Mouse (Mus musculus): Measurements from ENCODE around the gene Slco2b1. TPM values are rescaled to one million over a fixed set of nuclear protein-coding genes. Genes with fewer than 3 reads are reported as not detected.
"Not testable (repeated sequence)": the region's sequence is repeated elsewhere in the genome, so short reads cannot be mapped to it uniquely, and the experiment has no call there.

Gene Slco2b1
- total RNA-seq (2021) = 10 to 100 TPM; 17.6 to 18.0 TPM
- long read RNA-seq, experiment 1, full-length matches to known transcripts = 5 of 9 reads
- long read RNA-seq, experiment 1, partial matches to known transcripts = 0 of 9 reads
- long read RNA-seq, experiment 1, other reads (novel, unspliced or antisense) = 4 of 9 reads
- long read RNA-seq, experiment 2, full-length matches to known transcripts = 11 of 15 reads
- long read RNA-seq, experiment 2, partial matches to known transcripts = 1 of 15 reads
- long read RNA-seq, experiment 2, other reads (novel, unspliced or antisense) = 3 of 15 reads

DNA sequence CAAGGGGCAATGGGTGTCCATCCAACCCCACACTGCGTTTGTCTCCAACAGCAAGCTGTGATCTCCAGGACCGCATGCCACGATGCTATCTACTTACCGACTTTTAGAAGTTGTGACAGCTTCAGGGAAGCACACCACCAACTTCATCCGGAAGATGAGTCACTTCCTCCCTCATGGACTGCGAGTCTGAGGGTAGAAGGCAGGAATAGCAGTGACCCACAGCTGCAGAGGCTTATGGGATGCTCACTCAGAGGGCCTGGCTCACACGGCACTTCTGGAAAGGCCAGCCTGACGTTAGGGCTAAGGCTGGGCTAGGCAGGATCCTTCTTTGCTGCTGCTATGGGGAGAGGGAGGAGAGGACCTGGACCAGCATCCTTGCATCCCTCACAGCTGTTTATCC lies at the start of gene Slco2b1:
TSS of gene Slco2b1 (minus strand) at position 175 of the 400 bp plus-strand sequence.
- no peak for DNase-seq (ENCODE audit: low spot score in 2 of 2)

GRCm38 (mm10) chr7:99739276-99739675 lies 28.1 kb upstream of the Slco2b1 start:
- DNase-seq (ENCODE audit: low spot score in 2 of 2) = peak; percentile 6 to 14

GRCm38 (mm10) chr7:99735491-99735890 lies 24.4 kb upstream of the Slco2b1 start:
- not testable (repeated sequence) for DNase-seq (ENCODE audit: low spot score in 2 of 2)

DNA sequence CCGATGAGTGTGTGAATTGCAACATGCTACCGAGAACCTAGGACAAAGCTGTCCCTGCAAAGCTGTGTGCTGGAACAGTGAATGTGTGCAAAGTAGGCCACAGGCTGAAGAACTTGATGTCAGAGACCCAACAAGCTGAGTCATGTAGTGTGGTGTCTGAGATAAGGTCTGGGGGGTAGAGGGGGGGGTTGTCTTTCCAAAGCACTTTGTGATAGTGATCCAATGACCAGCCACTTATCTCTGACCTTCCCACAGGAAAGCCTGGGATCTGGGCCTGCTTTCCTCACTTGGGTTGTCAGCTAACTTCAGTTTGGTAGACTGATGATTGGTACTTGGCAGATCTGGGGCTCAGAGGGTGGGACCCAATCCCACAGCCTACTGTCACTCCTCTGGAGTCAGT lies 23.5 kb upstream of the Slco2b1 start:
- DNase-seq (ENCODE audit: low spot score in 2 of 2) = no peak

DNA sequence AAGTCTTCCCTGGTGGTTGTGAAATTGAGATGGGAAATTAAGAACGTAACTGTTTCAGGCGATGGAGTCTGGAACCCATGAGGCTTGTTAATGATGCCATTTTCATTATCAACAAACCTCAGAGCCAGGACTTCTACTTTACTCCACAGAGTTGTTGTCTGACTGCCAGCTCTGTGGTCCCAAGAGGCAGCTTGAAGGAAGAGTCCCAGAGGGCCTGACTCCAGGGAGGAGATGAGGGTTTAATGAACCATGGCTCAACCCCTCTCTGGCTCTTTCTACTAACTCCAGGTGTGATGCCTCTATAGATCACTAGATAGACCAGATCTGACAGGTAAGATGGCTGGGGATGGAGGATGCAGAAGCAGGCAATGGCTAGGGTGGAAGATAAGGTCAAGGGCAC lies 18.8 kb upstream of the Slco2b1 start, which contains the start of gene Olfr520:
TSS of gene Olfr520 (plus strand) at position 301 of the 400 bp plus-strand sequence.
- DNase-seq (ENCODE audit: low spot score in 2 of 2) = no peak

GRCm38 (mm10) chr7:99716536-99716935 lies 5.4 kb upstream of the Slco2b1 start:
- no peak for DNase-seq (ENCODE audit: low spot score in 2 of 2)

DNA sequence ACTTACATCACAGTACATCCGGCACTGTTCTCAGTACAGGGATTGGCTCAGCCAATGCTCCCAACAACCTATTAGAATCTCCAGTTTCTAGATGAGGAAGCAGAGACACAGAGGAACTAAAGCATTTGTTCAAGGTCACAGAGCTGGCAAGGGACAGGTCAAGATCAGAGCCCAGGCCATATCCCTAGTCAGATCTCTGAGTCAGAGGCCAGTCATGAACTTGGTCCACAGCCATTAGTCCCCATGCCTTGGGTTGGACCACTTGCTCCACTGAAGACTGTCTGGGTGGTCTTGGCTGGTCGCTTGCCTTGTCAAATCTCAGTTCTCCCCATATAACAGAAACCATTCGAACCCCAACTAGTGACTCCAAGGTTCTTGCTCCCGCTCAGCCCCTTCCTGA lies 1.3 kb upstream of the Slco2b1 start:
- DNase-seq (ENCODE audit: low spot score in 2 of 2) = no peak

GRCm38 (mm10) chr7:99710476-99710875 lies 664 bp downstream of the Slco2b1 start:
- peak; percentile 43 to 57 for DNase-seq (ENCODE audit: low spot score in 2 of 2)

DNA sequence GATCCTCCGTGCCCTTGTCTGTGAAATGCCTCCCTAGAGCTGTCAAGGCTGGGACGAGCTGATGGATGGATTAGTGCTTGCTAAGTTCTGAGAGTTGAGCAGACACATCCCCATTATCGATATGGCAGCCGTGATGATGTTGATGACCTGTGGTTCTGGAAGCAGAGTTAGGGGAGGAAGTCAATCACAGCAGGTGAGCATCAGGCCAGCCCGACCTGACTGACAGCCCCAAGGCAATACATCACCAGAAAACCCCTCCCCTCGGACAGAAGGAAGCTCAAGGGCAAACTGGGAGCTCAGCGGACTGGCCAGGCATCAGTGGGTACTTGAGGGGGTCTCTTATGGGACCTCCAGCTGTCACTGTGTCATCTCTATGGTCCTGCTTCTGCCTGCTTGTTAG lies 1.1 kb downstream of the Slco2b1 start:
- no peak for DNase-seq (ENCODE audit: low spot score in 2 of 2)

DNA sequence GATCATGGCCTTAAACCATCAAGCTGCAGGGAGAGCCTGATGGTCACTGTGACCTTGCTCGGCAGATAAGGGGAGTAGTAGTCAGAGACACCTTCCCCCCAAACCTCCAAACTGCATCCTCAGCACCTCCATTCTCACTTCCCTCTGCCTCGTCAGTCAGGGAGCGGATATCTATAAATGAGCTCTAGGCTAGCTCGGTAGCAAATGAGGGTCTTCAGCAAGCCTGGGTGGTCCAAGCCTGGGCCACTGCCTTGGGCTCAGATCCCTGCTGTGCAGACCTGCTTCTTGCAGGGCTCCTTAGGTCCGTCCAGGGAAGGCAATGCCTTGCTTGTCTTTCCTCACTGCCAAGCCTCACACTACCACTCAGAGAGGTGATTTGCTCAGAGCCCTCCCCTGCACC lies 2.4 kb downstream of the Slco2b1 start:
- DNase-seq (ENCODE audit: low spot score in 2 of 2) = no peak

DNA sequence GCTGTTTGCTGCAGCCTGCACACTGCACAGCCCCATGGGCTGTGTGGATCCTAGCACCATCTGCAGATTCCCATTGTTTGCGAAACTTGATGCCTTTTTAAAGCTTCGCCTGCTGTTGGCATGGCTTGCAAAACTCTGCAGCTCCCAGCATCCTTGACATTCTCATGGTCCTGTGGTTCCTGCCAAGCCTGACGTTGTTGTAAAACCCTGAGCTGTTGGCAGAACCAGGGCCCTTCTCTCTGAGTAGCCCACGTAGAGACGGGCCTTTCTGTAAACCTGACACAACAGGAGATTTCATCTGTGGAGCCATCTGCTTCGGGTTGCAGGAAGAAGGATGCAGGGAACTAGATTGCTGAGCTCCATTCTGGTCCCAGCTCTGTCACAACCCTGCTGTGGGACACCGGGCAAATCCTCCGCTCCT lies 2.8 kb downstream of the Slco2b1 start:
- DNase-seq (ENCODE audit: low spot score in 2 of 2) = peak; percentile 41 to 75

GRCm38 (mm10) chr7:99707671-99708070 lies 3.5 kb downstream of the Slco2b1 start:
- no peak for DNase-seq (ENCODE audit: low spot score in 2 of 2)

- DNase-seq (ENCODE audit: low spot score in 2 of 2) = no peak
Measured at GRCm38 (mm10) chr7:99707038-99707595, 4.0 kb downstream of the Slco2b1 start.

GRCm38 (mm10) chr7:99706341-99707037 lies 4.7 kb downstream of the Slco2b1 start:
- no peak for DNase-seq (ENCODE audit: low spot score in 2 of 2)

GRCm38 (mm10) chr7:99704736-99705519 lies 6.2 kb downstream of the Slco2b1 start:
- no peak for DNase-seq (ENCODE audit: low spot score in 2 of 2)

GRCm38 (mm10) chr7:99702201-99702600 lies 8.9 kb downstream of the Slco2b1 start:
- no peak for DNase-seq (ENCODE audit: low spot score in 2 of 2)

DNA sequence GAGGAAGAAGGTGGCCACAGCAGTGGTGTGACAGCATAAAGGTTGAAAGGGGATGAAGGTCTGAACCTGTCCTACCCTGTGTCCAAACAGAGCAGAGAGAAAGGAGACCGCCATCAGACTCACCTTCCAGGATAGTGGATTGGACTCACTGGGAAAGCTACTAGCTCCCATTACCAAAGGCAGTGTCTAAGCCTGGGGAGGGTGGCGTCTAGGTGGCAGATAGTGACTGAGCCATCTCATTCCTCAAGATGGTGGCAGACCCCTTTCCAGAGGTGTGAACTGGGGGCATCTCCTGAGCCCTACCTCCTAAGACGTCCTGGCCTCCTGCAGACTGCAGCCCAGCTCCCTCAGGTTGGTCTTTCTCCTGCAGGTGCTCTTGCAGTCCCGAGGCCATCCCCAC lies 10.5 kb downstream of the Slco2b1 start:
- no peak for DNase-seq (ENCODE audit: low spot score in 2 of 2)

DNA sequence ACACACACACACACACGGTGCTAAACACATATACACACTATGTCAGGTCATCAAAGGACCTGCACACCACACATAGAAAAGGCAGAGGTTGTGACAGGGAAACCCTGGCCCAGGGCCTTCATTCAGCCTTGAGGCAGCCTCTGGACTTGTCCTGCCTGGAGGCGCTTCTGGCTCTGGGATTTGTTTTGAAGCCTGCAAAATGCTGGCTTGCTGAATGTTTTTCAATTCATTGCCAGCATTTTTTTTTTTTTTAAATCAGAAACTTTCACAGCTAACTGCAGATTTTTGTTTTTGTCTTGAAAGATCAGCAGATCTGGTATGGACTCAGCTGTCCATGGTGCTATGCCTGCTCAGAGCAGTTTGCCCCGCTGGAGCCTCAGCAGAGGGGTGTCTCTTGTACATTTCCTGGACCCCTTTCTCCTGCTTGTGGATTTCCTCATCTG lies 11.4 kb downstream of the Slco2b1 start:
- DNase-seq (ENCODE audit: low spot score in 2 of 2) = peak in 1 of 2 experiments; percentile 24

DNA sequence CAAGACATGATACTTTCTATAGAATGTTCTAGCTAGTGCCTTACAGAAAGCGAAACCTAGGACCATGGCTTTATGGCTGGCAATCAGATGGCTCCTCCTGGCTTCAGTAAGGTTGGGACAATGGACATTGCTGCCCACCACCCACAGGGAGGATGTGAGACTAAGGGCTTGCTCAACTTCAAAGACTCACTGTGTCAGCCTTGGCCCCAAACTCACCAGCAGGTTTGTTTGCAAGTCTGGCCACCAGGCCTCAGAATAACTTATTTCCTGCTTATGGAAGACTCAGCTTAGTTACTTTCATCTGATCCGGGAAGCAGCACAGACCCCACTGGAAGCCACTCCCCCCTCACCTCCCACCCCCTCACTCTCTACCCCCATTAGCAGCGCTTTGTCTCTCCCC lies 12.0 kb downstream of the Slco2b1 start:
- DNase-seq (ENCODE audit: low spot score in 2 of 2) = no peak

DNA sequence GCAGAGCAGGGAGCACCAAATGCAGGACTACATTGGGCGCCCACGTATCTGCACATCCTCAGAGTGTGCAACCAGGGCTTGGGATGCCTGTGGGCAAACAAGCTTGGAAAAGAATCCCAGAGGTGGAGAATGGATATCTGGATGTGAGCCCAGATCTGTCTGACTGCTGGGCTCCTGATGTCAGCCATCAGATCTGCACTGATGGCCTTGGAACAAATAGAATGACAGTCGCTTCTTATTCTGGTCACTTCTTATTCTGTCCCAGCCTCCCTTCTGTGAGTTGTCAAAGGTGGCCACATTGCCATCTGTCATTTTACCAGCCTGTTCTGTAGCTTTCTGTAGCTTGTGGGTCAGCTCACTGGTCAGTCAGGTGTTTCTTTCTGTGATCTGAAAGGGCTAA lies 12.6 kb downstream of the Slco2b1 start:
- DNase-seq (ENCODE audit: low spot score in 2 of 2) = no peak

DNA sequence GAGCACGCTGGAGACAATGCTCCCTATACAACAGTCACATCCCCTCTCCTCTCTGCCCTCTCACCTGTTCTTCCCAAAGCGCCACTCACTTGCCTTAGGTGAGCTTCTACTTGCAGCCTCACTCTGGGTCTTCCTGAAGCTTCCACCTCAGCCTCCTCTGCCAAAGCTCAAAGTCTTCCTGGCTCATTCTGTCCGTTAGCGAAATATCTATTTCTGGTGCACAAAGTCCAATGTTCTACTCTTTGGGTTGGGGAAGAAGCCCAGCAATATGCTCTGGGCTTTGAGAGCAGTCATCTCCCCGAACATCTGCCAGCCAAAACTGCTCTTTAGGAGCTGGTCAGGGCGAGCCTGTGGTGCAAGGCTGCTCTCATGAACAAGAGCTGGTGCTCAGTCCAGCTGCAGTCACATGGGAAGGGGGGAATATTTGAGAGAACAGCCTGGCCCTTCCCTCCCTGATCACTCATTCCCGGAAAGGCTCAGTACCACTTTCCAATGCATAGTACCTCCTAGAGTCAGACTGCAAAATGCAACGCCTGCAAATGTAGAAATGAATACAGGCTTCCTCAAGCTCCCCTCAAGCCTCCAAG lies 15.6 kb downstream of the Slco2b1 start:
- DNase-seq (ENCODE audit: low spot score in 2 of 2) = no peak
